Mouse (Mus musculus): ENCODE results near the gene Cacna2d1.

The Cacna2d1 gene

GRCm38 (mm10) chr5:16063949-16064348 is 129.5 kb downstream of the Cacna2d1 start:
- no peak for DNase-seq

GRCm38 (mm10) chr5:16065816-16066215 is 131.3 kb downstream of the Cacna2d1 start:
- no peak for DNase-seq

DNA sequence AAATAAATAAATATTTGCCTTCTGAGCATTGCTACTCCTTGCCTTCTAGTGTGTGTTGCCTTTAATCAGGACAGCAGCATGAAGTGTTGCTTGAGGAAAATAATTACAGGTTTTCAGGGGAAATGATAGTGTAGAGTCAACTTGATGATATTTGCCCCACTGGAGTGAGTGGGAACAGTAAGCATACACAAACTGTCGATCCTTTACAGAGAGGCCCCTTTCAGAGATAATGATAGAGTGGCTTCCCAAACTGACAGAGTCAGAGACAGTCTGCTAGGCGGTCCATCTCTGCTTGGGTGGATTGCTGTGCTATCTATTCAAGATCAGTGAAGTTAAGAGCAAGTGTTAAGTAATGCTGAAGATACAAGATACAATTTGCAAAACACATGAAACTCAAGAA is 147.8 kb downstream of the Cacna2d1 start:
- DNase-seq: no peak

DNA sequence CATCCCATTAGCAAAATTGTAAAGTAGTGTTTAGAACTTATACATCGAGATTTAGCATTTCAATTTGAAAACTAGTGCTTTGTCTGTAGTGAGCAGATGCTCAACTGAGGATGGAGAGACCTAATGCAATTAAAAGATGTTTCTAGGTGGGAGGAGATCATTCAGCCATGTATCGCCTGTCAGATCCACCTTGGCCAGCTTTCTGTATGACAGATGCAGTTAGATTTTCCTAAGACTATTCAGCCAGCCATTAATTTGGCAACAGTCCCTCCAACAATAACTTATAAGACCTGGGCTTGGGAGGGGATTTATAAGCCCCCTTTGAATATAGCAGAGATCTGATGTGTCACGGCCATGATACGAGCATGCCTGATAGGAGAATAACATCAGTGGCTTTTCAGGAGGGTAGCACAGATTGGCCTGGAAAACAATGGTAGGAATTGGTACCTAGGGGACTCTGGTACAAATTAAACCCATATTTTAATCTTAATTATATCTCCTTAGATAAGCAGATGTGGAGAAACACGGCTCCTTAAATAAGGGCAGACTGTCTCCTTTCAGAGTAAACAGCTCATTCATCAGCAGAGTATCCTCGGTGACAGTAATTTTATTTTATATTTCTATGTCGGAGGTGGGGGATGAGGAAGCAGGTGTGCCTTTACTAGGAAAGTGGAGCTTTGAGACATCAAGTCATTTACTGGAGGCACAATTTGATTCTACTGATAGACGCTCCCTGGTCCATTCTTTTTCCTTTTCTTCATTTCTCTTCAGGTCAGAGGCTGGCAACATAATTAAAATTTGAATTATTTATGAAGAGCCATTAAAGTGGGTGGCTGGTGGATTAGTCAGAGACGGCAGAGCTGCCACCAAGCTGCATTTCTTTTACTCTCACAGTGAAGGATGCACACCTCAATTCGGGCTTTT is 152.8 kb downstream of the Cacna2d1 start:
- no peak for DNase-seq

GRCm38 (mm10) chr5:16087995-16088394 is 153.5 kb downstream of the Cacna2d1 start:
- DNase-seq: no peak

DNA sequence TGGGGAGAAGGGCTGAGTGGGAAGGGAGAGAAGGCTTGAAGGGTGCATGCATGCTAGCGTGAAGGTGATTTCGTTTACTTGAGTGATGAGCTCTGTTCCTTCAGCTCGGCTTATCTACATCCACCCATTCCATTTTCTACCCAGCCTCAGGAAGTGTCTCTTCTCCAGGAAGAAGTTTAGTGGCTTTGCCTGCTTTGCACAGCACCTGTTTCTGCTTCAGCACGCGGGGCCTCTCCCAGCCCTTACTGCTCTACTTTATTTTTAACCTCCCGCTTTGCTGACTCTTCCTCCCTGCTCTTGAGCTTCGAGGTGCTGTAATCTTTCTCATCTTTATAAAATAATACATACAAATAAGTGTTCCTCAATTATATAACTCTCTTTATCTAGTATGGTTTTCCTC is 158.0 kb downstream of the Cacna2d1 start:
- no peak for DNase-seq

- DNase-seq: no peak
These were observed 158.7 kb downstream of the Cacna2d1 start for GRCm38 (mm10) chr5:16093071-16093693.

- DNase-seq: no peak
These were observed 160.9 kb downstream of the Cacna2d1 start for GRCm38 (mm10) chr5:16095345-16095744.

- DNase-seq: no peak
These were observed 164.3 kb downstream of the Cacna2d1 start for GRCm38 (mm10) chr5:16098766-16099165.

GRCm38 (mm10) chr5:16101820-16102219 is 167.3 kb downstream of the Cacna2d1 start:
- no peak for DNase-seq

- no peak for DNase-seq
These were observed 171.2 kb downstream of the Cacna2d1 start for GRCm38 (mm10) chr5:16105701-16106100.

DNA sequence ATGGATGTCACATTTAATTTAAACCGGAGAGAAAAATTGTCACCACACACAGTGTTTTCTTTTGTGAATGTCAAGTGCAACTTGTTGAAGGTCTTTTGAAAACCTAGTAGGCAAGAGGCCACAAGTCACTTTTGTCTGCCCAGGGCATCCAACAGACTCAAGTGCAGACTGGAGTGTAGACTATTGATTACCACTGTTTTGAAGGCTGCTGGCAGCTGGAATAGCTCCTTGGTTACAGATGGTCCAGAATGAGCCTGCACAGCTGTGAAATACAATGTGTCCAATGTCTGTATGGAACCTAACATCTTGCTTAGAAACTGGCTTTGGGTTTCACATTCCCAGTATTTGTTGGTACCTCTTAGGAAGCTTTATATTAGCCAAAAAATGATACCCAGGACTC is 176.2 kb downstream of the Cacna2d1 start:
- DNase-seq: no peak

GRCm38 (mm10) chr5:16113879-16114278 is 179.4 kb downstream of the Cacna2d1 start:
- no peak for DNase-seq

GRCm38 (mm10) chr5:16121334-16121733 is 186.8 kb downstream of the Cacna2d1 start:
- DNase-seq: no peak

GRCm38 (mm10) chr5:16122110-16122509 is 187.6 kb downstream of the Cacna2d1 start:
- no peak for DNase-seq

GRCm38 (mm10) chr5:16134286-16135094 is 200.0 kb downstream of the Cacna2d1 start:
- no peak for DNase-seq

GRCm38 (mm10) chr5:16135986-16136385 is 201.5 kb downstream of the Cacna2d1 start:
- DNase-seq: no peak

- DNase-seq: no peak
These were observed 202.3 kb downstream of the Cacna2d1 start for GRCm38 (mm10) chr5:16136839-16137238.

- DNase-seq: no peak
These were observed 212.1 kb downstream of the Cacna2d1 start for GRCm38 (mm10) chr5:16146602-16147001.

- DNase-seq: no peak
These were observed 221.1 kb downstream of the Cacna2d1 start for GRCm38 (mm10) chr5:16155375-16156284.

DNA sequence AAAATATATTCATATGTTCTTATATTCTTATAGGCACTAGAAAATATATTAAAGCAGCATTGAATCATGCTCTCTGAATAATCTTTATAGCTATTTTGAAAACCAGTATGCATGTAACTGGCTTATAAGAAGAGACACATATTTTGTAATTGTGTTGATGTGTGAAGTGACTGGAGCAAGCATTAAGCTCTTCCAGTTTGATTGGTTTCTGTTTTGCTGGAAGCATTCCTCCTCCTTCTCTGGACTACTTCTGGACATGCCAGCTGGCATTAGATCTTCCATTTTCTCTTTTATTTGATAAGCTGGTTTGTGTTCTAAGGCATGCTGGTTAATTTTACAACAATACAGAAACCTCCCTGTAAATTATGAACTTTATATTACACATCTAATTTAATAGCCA is 228.8 kb downstream of the Cacna2d1 start:
- no peak for DNase-seq
